Mouse (Mus musculus) ovary, postnatal 36 days (tissue): ENCODE data around the gene Prdm12.

ENCODE experiments used
- DNase-seq: peaks from one replicate; pipeline ENCODE4 v3.0.0; 2022; ENCODE audit warnings: low spot score, mixed read lengths

The Prdm12 gene

DNA sequence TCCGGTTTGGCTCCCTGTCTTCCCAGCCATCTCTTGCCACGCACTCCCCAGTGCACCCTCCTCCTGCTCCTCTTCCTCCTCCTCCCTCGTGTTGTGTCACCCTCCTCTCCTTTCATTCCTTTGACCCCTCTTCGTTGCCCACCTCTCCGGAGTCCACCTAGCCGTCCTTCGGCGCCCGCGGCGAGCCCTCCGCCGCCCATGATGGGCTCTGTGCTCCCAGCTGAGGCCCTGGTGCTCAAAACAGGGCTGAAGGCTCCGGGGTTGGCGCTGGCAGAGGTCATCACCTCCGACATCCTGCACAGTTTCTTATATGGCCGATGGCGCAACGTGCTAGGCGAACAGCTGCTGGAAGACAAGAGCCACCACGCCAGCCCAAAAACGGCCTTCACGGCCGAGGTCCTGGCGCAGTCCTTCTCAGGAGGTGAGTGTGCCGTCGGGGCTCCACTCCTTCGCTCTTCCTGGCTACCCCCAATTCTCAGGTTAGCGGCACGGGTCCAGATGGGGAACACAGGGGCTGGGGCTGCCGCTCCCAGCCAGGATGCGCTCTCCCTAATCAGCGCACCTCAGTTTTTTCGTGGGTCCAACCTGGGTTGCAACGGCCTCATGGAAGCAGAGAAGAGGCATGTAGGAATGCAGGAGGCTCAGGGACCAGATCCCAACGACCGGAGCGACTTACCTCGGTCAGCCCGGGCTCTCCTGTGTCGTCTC lies at the start of gene Prdm12:
Gene Prdm12, plus strand, starts transcription at position 137 of the 708 bp plus-strand sequence.
- no peak for DNase-seq

DNA sequence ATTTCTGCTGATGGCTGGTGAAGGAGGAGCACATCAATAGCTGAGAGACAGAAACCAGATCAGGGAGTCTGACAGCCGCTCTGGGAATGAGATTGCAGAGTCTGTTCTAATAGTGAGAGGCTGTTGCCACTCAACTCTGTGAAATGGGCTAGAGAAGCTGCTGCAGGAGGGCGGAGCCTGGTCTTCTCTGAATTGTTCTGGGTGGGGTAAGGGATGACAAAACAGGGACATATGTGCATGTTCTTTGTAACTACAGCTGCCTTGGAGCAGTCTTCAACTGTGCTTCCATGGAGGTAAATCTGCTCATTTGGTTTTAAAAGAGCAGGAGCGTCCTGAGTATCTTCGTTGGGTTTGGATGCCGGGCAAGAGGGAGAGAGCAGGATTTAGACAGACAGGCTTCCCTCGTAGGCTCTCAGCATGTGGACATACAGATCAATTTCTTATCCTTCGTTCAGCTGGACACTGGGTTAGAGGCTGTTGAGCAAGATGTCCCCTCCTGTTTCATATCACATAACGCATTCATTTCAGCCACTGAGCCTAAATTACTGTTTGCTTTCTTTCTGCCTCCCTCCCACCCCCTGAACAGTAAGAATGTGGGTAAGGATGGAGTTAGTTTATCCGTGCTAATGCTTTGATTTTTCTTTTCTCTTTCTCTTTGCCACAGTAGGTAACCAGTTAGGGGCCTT lies 47.9 kb upstream of the Prdm12 start:
- DNase-seq = no peak

DNA sequence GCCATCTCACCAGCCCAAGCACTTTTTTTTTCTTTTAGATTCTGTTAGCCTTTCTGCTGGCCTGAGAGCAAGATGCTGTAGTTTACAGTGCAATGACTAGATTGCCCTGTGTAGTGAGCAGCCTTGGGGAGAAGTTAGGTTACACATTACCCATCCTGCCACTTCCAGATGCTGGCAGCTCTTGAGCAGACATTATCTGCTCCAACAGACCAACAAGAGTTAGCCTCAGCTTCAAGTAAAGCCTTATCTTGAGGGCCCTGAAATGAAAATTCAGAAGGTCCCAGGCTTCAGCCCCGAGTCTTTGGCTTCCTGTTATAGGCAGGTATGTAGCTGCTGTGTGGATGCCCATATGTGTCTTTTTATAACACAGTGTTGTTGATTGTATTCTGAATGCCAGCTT lies 32.3 kb upstream of the Prdm12 start:
- DNase-seq = no peak

DNA sequence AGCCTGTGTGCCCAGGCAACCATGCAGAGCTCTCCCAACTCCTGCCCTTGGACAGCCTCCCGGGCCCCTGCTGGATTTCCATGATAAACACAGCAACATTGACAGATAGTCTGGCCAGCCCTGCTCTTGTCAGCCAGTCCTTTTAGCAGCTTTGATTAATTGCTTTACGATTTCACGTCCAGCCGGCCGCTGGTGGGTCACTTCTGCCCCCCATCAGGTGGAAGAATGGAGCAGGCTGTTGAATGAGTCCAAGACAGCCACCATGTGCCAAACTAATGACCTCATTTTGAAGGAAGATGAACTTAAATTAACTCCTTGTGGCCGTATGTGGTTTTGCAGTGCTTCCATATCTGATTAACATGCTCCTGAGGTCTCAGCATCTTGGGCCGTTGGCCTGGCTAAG lies 30.0 kb upstream of the Prdm12 start:
- DNase-seq = no peak

DNA sequence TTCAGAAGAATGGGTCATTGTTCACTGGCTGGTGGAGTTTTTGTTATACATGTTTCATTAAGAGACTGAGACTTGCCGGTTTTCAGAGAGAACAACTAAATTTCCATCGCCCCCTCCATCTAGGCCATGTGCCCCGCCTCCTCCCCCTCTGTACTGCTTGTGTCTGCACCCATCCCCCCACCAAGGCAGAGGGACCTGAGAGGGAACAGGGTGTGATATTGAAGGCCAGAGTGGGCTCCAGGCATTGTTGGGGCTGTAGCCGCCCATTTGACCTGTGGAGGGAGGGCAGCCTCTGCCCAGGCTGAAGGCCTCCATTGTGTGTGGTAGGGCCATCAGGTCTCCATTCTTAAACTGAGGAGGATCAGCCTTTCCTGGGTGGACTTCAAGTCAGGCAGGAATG lies 28.9 kb upstream of the Prdm12 start:
- no peak for DNase-seq

DNA sequence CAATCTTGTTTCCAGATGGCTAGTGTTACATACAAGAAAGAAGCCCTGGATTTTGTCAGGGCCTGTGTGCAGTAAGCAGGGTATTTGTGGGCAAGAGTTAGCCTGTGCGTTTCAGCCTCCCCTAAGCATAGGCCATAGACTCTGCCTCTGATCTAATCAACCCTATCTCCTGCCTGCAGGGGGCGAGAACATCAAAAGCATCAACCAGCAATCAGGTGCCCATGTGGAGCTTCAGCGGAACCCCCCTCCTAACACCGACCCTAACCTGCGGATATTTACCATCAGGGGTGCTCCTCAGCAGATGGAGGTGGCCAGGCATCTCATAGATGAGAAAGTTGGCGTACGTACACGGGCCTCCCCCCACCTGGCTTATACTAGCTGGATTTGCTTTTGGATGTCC lies 28.4 kb upstream of the Prdm12 start:
- DNase-seq = no peak

DNA sequence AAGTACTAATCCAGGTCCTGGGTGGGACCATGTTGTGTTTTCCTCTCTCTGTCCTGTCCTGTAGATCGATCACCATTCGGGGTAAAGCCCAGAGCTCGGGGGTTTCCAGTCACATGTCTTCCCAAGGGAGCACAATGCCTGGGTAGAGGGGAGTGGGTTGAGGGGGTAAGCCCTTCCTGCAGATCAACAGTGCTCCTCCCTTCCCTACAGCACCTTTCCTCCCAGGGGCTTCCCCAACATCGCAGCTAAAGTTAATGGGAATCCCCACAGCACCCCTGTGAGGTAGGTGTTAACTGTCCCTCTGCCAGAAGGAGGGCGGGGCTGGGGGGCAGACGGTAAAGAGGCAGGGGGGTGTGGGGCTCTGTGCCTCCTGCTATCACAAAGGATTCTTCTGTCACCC lies 27.2 kb upstream of the Prdm12 start:
- DNase-seq = no peak

DNA sequence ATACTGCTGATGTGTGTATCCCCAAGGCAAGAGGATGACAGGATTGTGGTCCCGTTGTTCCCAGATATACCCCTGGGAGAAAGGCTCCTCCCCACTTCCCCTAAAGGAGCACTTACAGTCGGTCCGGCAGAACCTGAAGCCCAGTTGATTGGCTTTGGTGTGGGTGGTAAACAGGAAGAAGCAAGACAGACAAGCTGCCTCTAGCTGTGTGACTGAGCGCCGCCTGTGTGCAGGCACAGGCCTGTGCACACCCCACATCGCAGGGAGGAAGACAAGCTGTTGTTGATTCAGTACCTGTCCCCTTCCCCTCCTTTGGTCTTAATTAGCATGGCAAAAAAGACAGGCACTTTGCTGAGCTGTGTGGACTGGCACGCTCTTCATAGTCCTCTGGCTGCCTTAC lies 26.1 kb upstream of the Prdm12 start:
- no peak for DNase-seq

DNA sequence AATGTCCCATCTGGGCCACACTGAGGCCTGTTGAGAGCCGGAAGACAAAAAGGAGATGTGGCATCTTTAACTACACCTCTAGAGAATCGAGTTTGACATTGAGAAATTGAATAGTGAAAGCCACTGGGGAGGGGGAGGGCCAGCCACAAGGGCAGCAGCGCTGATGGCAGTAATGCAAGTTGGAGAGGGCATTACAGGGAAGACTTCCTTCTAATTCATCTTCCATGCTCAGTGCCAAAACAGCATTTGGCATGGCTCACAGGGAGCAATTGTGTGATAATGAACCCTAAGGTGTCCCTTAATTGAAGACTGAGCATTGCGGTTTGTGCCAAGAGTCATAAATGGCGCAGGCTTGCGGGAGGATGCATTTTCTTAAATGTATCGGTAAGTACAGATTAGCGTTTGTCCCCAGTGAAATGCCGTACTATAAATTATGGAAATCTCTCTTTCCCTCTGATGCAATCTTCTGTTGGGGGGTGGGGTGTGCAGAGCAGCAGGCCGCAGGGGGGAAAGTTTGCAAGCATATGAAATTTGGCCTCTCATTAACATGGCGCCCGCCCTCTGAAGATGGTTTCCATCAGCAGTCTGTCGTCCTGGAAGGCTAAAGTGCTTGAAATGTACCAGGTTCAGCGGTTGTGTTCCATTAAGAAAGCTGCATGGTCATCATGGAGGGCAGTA lies 21.2 kb upstream of the Prdm12 start:
- DNase-seq = no peak

DNA sequence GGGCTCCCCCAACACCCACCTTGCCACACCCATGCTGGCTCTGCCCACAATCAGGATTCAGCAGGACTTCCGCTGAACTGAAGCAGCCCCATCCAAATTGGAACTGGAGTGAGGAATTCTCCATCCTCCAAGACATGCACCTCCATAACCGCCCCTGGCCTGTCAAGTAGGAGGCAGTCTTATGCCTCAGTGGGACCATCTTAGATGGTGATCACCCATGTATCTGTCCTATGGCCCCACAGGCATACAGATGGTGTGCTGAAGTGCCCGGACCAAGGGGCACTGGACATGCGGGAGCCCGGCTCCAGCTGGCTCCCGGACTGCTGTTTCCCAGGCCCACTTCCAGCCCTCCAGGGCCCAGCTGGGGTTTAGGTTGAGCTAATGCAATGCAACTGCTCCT lies 20.6 kb upstream of the Prdm12 start:
- no peak for DNase-seq

DNA sequence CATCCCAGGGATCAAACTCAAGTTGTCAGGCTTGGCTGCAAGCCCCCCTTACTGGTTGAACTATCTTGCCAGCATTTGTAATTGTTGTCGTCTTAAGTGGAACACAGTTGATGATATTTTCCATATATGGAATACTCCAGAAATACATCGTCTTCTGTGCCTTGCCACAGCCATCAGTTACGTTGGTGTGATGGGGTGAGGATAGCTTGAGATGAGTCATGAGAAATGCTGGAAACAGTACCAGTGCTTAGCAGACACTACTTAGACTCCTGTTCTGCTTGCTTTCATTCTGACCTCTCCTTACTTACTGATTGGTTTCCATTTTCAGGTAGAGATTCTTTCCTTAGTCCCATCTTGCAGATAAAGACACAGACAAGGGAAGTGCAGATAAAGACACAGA lies 6.3 kb upstream of the Prdm12 start:
- no peak for DNase-seq

DNA sequence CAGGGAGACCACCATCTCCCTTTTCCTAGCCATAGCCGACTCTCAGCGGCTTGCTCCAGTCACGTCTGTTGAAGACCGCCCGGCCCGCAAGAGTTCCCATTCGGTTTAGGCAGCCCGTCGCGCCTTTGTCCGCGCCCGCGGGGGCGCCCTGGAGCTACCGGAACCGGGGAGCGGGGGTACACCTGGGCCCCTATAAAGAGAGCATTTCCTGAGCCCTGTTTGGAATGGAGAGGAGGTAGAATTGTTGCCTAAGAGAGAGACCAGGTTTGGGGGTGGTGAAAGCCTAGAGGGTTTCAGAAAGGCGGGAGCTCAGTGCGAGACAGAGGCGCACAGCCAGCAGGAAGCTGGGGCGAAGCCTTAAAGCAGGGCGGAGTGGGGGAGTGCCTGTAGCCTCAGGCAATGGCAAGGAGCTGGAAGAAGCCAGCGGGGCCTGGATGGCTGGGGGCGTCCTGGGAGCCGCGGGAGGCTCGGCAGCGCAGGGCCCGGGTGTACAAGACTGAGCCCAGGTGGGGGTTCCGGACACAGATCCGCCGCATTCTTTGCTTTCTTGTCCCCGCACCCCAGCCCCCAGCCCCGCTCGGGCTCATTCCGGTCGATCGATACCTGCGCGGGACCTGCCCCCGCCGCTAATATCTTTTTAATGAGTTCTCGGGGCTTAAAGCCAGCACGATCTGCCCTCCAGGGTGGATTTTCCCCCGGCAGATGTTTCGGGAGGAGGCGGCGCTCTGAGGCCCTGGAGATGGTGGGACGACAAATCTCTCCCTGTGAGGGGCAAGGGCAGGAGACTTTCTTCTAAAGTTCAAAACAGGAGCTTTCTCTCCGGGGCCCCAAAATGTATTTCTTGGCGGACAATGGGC lies 4.3 kb upstream of the Prdm12 start:
- DNase-seq = no peak

DNA sequence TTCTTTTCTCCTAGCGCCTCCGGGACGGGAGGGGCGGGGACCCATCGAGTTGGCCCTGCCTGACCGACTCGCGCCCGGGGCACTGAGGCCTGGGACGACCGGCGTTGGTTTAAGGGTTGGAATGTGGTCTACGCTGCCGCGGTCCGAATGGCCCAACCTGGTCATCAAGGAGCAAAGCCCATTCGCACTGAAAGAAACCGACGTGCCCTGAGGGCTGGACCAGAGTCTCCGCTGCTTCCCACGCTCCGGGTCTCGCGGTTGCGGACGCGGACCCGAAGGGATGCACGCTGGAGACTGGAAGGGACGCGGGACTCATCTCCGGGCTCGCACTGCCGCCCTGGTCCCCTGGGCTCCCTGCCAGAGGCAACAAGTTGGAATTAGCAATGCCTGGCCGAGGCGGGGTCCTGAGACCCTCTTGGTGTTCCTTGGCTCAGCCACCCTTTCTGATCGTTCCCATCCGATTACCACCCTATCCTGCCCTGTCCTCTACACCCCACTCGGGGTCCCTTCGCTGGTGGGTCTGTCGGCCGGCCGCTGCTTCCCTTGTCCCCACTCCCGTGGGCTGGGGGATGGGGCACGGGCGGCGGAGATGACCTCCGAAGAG lies 3.6 kb upstream of the Prdm12 start:
- no peak for DNase-seq

DNA sequence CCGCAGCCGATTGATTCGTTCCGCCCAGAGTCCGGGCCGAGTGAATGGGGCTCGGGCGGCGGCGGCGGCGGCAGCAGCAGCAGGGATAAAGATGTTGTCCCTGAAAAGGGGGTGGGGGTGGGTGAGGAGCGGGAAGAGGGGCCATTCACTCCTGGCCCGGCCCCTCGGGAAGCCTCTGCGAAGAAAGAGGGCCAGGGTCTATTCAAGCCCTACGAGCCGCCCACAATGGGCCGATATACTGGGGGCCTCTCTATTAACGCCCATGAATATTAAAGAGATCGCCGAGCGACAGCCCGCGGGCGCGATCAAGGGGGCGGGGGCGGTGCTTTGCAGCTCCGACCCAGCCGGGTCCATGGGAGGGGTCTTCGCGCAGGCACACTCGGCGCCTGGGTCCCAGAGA lies 3.1 kb upstream of the Prdm12 start:
- DNase-seq = no peak

DNA sequence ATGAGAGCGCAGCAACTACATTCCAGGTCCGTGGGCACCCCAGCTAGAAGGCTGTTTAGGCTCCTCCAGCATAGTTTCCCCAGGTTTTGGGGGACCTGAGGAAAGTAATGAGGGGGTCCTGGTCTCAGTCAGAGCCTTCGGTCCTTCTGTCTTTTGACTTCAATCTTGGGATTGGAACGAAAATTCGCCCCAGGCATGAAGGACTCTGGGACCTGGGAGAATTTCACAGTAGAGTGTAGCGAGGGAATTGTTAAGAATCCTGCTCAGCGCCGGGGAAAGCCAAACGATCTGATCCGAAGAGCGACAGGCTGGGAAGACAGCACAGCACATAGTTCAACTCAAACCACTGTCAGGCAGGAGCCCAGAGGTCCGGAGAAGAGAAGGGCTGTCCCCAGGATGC lies 2.5 kb upstream of the Prdm12 start:
- no peak for DNase-seq

DNA sequence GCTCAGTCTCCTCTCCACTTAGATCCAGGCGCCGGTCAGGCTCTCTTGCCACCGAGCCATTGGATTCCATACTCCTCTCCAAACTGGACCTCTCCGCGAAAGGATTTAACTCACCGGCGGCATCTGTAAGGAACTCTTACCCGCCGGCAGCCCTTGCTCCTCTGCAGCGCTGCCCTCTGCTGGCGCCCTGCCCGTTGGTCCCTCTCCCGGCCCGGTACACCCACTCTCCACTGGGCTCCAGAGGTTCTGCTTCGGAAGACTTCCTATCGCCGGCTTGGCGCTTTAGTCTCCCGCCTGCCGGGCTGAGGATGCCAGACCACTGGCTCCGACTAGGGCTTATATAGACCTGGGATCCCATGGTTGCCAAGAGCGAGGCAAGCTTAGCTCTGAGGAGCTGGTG lies 2.0 kb upstream of the Prdm12 start:
- DNase-seq = peak; percentile 59

DNA sequence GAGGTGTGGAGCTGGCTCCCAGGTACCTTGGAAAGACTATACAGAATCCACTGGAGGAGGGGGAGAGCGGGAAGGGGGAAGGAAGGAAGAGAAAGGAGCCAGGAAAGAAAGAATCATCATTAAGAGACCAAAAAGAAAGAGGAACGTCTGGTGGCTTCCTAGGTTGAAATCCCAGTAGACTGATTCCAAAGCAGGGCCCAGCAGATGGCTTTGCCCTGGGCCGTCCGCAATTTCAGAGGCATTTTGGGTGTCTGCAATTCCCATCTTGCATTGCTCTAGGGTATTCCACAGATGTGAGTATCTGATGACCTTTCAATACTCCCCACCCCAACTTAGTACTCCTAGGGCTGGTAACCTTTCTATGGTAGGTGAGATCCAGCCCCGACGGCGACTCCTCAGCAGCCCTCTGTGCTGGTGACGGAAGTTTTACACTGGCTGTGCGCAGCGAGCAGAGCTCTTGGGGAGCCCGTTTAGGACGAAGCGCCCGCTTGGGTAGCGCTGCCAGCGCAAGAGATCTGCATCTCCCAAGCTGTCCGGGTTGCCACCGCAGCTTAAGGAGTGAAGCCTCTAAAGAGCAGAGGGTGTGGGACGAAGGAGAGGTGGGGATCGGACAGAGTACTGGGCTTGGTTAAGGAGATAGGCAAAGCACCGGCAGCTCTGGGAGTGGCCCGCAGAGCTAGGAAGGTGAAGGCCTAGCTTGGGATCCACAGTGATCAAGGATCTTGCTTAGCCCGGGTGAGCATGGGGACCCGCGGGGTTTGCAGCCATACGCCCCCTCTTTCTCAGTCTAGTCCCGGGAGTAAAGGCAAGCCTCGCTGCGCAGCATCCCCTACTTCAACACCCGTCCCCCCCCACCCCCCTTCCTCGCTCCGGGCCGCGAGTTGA lies 1.0 kb upstream of the Prdm12 start:
- no peak for DNase-seq

DNA sequence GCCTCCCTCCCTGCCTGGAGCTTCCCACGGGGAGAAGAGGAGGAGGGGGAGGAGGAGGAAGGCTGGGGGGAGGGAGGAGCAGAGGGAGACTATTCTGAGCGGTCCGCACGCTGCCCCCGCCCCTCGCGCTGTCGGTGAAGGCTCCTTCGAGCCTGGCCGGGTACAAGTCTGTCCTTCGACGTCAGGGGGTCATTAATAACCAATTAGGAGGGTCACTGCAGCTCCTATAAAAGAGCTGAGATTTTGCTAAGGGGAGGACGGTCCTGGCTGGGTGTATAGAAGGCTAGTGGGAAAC lies 424 bp upstream of the Prdm12 start:
- no peak for DNase-seq

DNA sequence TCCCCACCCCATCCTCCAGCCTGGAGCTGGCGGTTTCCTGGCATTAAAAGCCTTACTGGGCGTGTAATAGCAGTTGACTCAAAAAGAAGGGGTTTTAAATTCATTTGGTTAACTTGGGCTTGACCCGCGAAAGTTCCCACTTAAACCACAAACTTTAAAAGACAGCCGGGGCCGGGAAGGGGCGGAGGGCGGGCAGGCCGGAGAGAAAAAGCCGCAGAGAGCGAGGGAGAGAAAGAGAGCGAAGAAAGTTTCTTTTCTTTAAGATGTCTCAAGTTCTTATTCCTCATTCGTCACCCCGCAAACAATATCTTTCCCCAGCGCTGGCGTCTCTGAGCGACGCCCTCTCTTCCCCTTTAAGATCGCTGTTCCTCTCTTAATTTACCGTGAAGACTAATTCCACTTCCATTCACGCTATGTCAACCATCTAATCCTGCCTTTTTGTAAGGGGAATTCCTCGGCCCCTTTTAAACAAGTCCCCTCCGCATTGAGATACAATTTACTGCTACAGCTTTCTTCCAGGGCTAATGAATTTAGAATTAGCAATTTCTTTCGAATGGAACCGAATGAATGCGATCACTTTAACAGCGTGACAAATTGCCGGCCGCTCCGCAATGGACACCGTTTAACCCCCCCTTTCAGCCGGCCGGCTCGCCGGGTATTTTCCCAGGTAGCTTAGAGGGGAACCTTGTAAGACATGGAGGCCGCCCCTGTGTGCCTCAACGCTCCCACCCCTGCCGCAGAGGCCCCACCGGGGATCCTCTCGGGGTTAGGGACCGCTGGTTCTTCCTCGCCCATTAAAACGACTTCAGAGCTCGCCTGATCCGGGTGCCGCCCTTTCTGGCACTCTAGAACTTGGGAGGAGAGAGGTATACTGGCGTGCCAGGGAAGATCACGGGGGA lies 1.0 kb downstream of the Prdm12 start:
- DNase-seq = no peak

DNA sequence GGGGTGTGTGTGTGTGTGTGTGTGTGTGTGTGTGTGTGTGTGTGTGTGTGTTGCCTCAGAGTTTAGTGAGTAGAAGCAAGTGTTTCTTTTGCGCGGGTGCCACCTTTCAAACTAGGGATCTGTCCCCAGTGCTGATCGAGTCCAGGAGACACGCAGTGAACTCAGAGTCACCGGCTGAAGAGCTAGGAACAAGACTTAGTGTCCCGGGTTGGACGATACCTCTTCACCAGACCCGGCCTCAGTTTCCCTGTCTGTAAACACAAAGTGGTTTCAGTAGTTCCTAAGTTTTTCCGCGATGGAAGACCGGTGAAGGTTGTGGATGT lies 1.6 kb downstream of the Prdm12 start:
- DNase-seq = no peak
